In genomic region chr9:58455798-58456197, GRCm38 (mm10) we compare ENCODE assay signal across 9 mouse cellular contexts. TPM values are rescaled to one million over a fixed set of nuclear protein-coding genes. Genes with fewer than 3 reads are reported as not detected.
DNase-seq lines count a peak whose midpoint lies in the region; ATAC-seq and TF ChIP-seq lines count a peak whose summit lies in the region.
"Had no signal": no experiment of that assay in that cellular context is flagged by ENCODE, and none has a peak within 500 bp of the region (broad histone marks: within the 10 kb centered on the region; RNA-seq: fewer than 3 reads in every experiment).

No protein-coding gene starts in this region.

- no peak overlapping the region for H3K4me2 ChIP-seq in lung, embryonic 14.5 days
- no peak overlapping the region for H3K4me2 ChIP-seq in lung, postnatal 0 days (replicated peaks; ENCODE audit: low read depth, low read length)
- H3K4me2 ChIP-seq in forebrain, embryonic 12.5 days: peak overlapping the region; percentile 19; the same call in 1 of the 2 replicates
- H3K4me2 ChIP-seq in neural tube, embryonic 14.5 days (ENCODE audit: low read depth, low read length): 0 out of 2 replicates have a peak overlapping the region, but pooled peaks have one; percentile 12
- H3K4me2 ChIP-seq in liver, postnatal 0 days (ENCODE audit: low read depth, low read length): no peak overlapping the region
- H3K4me2 ChIP-seq: heart, embryonic 13.5 days had no signal

- TF ChIP-seq EP300 in lung, postnatal 0 days (IDR thresholded peaks at IDR 0.05): no peak
- no peak for TF ChIP-seq EP300 in liver, postnatal 0 days (IDR thresholded peaks at IDR 0.05; ENCODE audit: low read depth)

- no peak overlapping the region for H3K9ac ChIP-seq in lung, embryonic 14.5 days
- H3K9ac ChIP-seq in lung, postnatal 0 days (replicated peaks; ENCODE audit: low read depth): no peak overlapping the region
- H3K9ac ChIP-seq in forebrain, embryonic 12.5 days: no peak overlapping the region
- H3K9ac ChIP-seq in neural tube, embryonic 14.5 days (replicated peaks; ENCODE audit: low read depth, low read length): no peak overlapping the region
- no peak overlapping the region for H3K9ac ChIP-seq in liver, postnatal 0 days (replicated peaks)
- H3K9ac ChIP-seq: heart, embryonic 13.5 days had no signal

- TF ChIP-seq CTCF in lung, embryonic 14.5 days (IDR thresholded peaks at IDR 0.05; ENCODE audit: low read depth): no peak
- TF ChIP-seq CTCF in lung, postnatal 0 days (IDR thresholded peaks at IDR 0.05): no peak
- no peak for TF ChIP-seq CTCF in liver, postnatal 0 days (IDR thresholded peaks at IDR 0.05; ENCODE audit: low read depth)

- no peaks in the 10 kb centered on the region for H3K36me3 ChIP-seq in lung, embryonic 14.5 days (ENCODE audit: insufficient read depth)
- no peaks in the 10 kb centered on the region for H3K36me3 ChIP-seq in lung, postnatal 0 days (ENCODE audit: insufficient read depth, low read length)
- H3K36me3 ChIP-seq in forebrain, embryonic 12.5 days (replicated peaks): no peaks in the 10 kb centered on the region
- H3K36me3 ChIP-seq in neural tube, embryonic 14.5 days (ENCODE audit: control insufficient read depth, insufficient read depth, low read length): no peaks in the 10 kb centered on the region
- no peaks in the 10 kb centered on the region for H3K36me3 ChIP-seq in liver, postnatal 0 days (replicated peaks; ENCODE audit: insufficient read depth, low read length)
- H3K36me3 ChIP-seq: heart, embryonic 13.5 days had no signal

- ATAC-seq in lung, embryonic 14.5 days (ENCODE audit: insufficient read depth): no peak
- no peak for ATAC-seq in lung, postnatal 0 days
- ATAC-seq in forebrain, embryonic 12.5 days (ENCODE audit: low FRiP score): peak; percentile 34; the same call in 1 of the 2 replicates
- peak; percentile 63 for ATAC-seq in neural tube, embryonic 14.5 days (ENCODE audit: low read depth)
- no peak for ATAC-seq in liver, postnatal 0 days

- DNase-seq in lung, embryonic 14.5 days: peak; percentile 65
- no peak for DNase-seq in lung, postnatal 0 days (ENCODE audit: low spot score)
- peak; percentile 65 for DNase-seq in kidney, postnatal 14 days
- DNase-seq in ovary, postnatal 36 days (ENCODE audit: low spot score): no peak
- no peak for DNase-seq in liver, postnatal 0 days
- no peak for DNase-seq in testis, postnatal 14 days (ENCODE audit: low spot score)

- WGBS in lung, embryonic 14.5 days: 15% methylated on average over 13 of the region's 13 CpGs
- 19% methylated on average over 13 of the region's 13 CpGs for WGBS in lung, postnatal 0 days
- 5% methylated on average over 13 of the region's 13 CpGs for WGBS in forebrain, embryonic 12.5 days
- WGBS in neural tube, embryonic 14.5 days: 3% methylated on average over 13 of the region's 13 CpGs
- WGBS in liver, postnatal 0 days (ENCODE audit: insufficient replicate concordance): 25% methylated on average over 13 of the region's 13 CpGs

- H3K9me3 ChIP-seq in lung, embryonic 14.5 days (ENCODE audit: low read depth, low read length): no peaks in the 10 kb centered on the region
- no peaks in the 10 kb centered on the region for H3K9me3 ChIP-seq in lung, postnatal 0 days (ENCODE audit: low read length)
- H3K9me3 ChIP-seq in forebrain, embryonic 12.5 days: no peaks in the 10 kb centered on the region
- no peaks in the 10 kb centered on the region for H3K9me3 ChIP-seq in neural tube, embryonic 14.5 days (ENCODE audit: control insufficient read depth, low read length)
- no peaks in the 10 kb centered on the region for H3K9me3 ChIP-seq in liver, postnatal 0 days (ENCODE audit: low read length)
- H3K9me3 ChIP-seq: heart, embryonic 13.5 days had no signal

- H3K4me3 ChIP-seq in lung, embryonic 14.5 days (ENCODE audit: low read depth, low read length): no peak overlapping the region
- no peak overlapping the region for H3K4me3 ChIP-seq in lung, postnatal 0 days (ENCODE audit: low read depth, low read length)
- H3K4me3 ChIP-seq in forebrain, embryonic 12.5 days (replicated peaks): no peak overlapping the region
- no peak overlapping the region for H3K4me3 ChIP-seq in neural tube, embryonic 14.5 days (ENCODE audit: low read depth, low read length)
- no peak overlapping the region for H3K4me3 ChIP-seq in liver, postnatal 0 days (ENCODE audit: low read depth, low read length)
- H3K4me3 ChIP-seq: heart, embryonic 13.5 days had no signal

- no peaks in the 10 kb centered on the region for H3K27me3 ChIP-seq in lung, embryonic 14.5 days (ENCODE audit: insufficient read depth, low read length)
- no peaks in the 10 kb centered on the region for H3K27me3 ChIP-seq in lung, postnatal 0 days (replicated peaks; ENCODE audit: insufficient read depth, low read length)
- H3K27me3 ChIP-seq in forebrain, embryonic 12.5 days: no peaks in the 10 kb centered on the region; the same call in 1 of the 2 replicates
- H3K27me3 ChIP-seq in neural tube, embryonic 14.5 days (ENCODE audit: control insufficient read depth, insufficient read depth, low read length): no peaks in the 10 kb centered on the region
- 0 out of 2 replicates have a peak, but pooled peaks cover 3% of the 10 kb centered on the region for H3K27me3 ChIP-seq in liver, postnatal 0 days (ENCODE audit: insufficient read depth, low read length)
- H3K27me3 ChIP-seq: heart, embryonic 13.5 days had no signal

- H3K4me1 ChIP-seq in lung, embryonic 14.5 days (ENCODE audit: insufficient read depth): no peaks in the 10 kb centered on the region
- no peaks in the 10 kb centered on the region for H3K4me1 ChIP-seq in lung, postnatal 0 days (ENCODE audit: insufficient read depth, low read depth, low read length)
- H3K4me1 ChIP-seq in forebrain, embryonic 12.5 days: peaks cover 35% of the 10 kb centered on the region
- H3K4me1 ChIP-seq in neural tube, embryonic 14.5 days (ENCODE audit: control insufficient read depth, insufficient read depth, low read length): peaks cover 10% of the 10 kb centered on the region
- H3K4me1 ChIP-seq in liver, postnatal 0 days (ENCODE audit: insufficient read depth): no peaks in the 10 kb centered on the region

- H3K27ac ChIP-seq in lung, embryonic 14.5 days (ENCODE audit: low read depth): no peak overlapping the region
- no peak overlapping the region for H3K27ac ChIP-seq in lung, postnatal 0 days (ENCODE audit: low read length)
- H3K27ac ChIP-seq in forebrain, embryonic 12.5 days: peak overlapping the region; percentile 83
- H3K27ac ChIP-seq in neural tube, embryonic 14.5 days (ENCODE audit: low read depth, low read length): 0 out of 2 replicates have a peak overlapping the region, but pooled peaks have one; percentile 6
- no peak overlapping the region for H3K27ac ChIP-seq in liver, postnatal 0 days (ENCODE audit: low read depth)
- H3K27ac ChIP-seq: heart, embryonic 13.5 days had no signal

RNA-seq across cellular contexts. Expression of gene Insyn1, which starts 32.6 kb away (rescaled TPM):
- polyA plus RNA-seq in lung, embryonic 14.5 days (2014; fragmentation: Nextera tagmentation; extraction: Ambion mirVana): 1.9 and 3.0 TPM in 2 replicates
- 1.0 and 1.2 TPM in 2 replicates for polyA plus RNA-seq in lung, postnatal 0 days (2015; fragmentation: Nextera tagmentation; extraction: Ambion mirVana)
- 4.0 and 4.7 TPM in 2 replicates for polyA plus RNA-seq in forebrain, embryonic 12.5 days (2016; fragmentation: Nextera tagmentation; extraction: Ambion mirVana)
- 11.2 and 12.8 TPM in 2 replicates for polyA plus RNA-seq in neural tube, embryonic 14.5 days (2014; fragmentation: Nextera tagmentation; extraction: Ambion mirVana)
- polyA plus RNA-seq in liver, postnatal 0 days (2015; fragmentation: Nextera tagmentation; extraction: Ambion mirVana): not detected in 2 replicates

Comparison
In these comparisons a context has a peak if more than half of its experiments do, and no peak if none do; other contexts are left out.
1. DNase-seq: peak in lung, embryonic 14.5 days (single experiment) and kidney, postnatal 14 days (single experiment); none in lung, postnatal 0 days (single experiment), ovary, postnatal 36 days (single experiment), liver, postnatal 0 days (single experiment) and testis, postnatal 14 days (single experiment).
2. ATAC-seq: peak in forebrain, embryonic 12.5 days (single experiment) and neural tube, embryonic 14.5 days (single experiment); none in lung, embryonic 14.5 days (single experiment), lung, postnatal 0 days (single experiment) and liver, postnatal 0 days (single experiment).
3. H3K27ac ChIP-seq: peak in forebrain, embryonic 12.5 days (single experiment) and neural tube, embryonic 14.5 days (single experiment); none in lung, embryonic 14.5 days (single experiment), lung, postnatal 0 days (single experiment) and liver, postnatal 0 days (single experiment).
4. H3K4me2 ChIP-seq: peak in forebrain, embryonic 12.5 days (single experiment) and neural tube, embryonic 14.5 days (single experiment); none in lung, embryonic 14.5 days (single experiment), lung, postnatal 0 days (single experiment) and liver, postnatal 0 days (single experiment).